Mouse (Mus musculus): ENCODE measurements at regions not wholly inside any gene's neighbourhood (a gene's known extent, or its start where the extent isn't known, plus 50 kb on each side); places are given as distances from the start of the nearest gene placed in this dataset.

- H3K27ac ChIP-seq: no peak overlapping the region
- H3K4me3 ChIP-seq: no peak overlapping the region
Measured at GRCm38 (mm10) chr4:40351090-40351489, 71.9 kb upstream of the Ndufb6 start.

GRCm38 (mm10) chr4:40345847-40346246 lies 66.6 kb upstream of the Ndufb6 start:
- no peak for TF ChIP-seq CTCF (conservative IDR thresholded peaks at IDR 0.05)
- no peak for DNase-seq (ENCODE audit: low spot score in 2 of 2)

More at GRCm38 (mm10) chr4:40351090-40351489, 71.9 kb upstream of the Ndufb6 start:
- no peak for TF ChIP-seq CTCF (conservative IDR thresholded peaks at IDR 0.05)
- DNase-seq (ENCODE audit: low spot score in 2 of 2): no peak

GRCm38 (mm10) chr4:40342181-40342580 lies 63.0 kb upstream of the Ndufb6 start:
- no peak for DNase-seq (ENCODE audit: low spot score in 2 of 2)
- H3K4me3 ChIP-seq: no peak overlapping the region
- no peak overlapping the region for H3K27ac ChIP-seq
- no peak for TF ChIP-seq CTCF (conservative IDR thresholded peaks at IDR 0.05)

More at GRCm38 (mm10) chr4:40345847-40346246, 66.6 kb upstream of the Ndufb6 start:
- Histone ChIP-seq H3K27ac (no peak overlapping the region), H3K4me3 (no peak overlapping the region)

- peak; percentile 66 for TF ChIP-seq CTCF (conservative IDR thresholded peaks at IDR 0.05)
- no peak for DNase-seq (ENCODE audit: low spot score in 2 of 2)
- H3K27ac ChIP-seq: no peak overlapping the region
- H3K4me3 ChIP-seq: no peak overlapping the region
Measured at GRCm38 (mm10) chr4:40334841-40335240, 55.6 kb upstream of the Ndufb6 start.

GRCm38 (mm10) chr4:40329737-40330136 lies 50.5 kb upstream of the Ndufb6 start:
- H3K4me3 ChIP-seq: no peak overlapping the region
- H3K27ac ChIP-seq: no peak overlapping the region
- no peak for TF ChIP-seq CTCF (conservative IDR thresholded peaks at IDR 0.05)
- no peak for DNase-seq (ENCODE audit: low spot score in 2 of 2)
